Mouse (Mus musculus) intestine, embryonic 14.5 days (tissue): ENCODE data around the gene Prmt3. TPM values are rescaled to one million over a fixed set of nuclear protein-coding genes. Genes with fewer than 3 reads are reported as not detected.

Experiments used
- polyA plus RNA-seq: library from polyadenylated mRNA; unstranded; fragments of >200 nt; fragmentation: Nextera tagmentation; extraction: Ambion mirVana; gene quantifications from 2 replicates; pipeline ENCODE4 v1.2.1, GENCODE M21; 2014

Gene Prmt3
- polyA plus RNA-seq, 1 experiment from 2014 or later = 58.3 TPM

Other genes with a start within 250 kb of the Prmt3 start
- not detected in 2 replicates for gene Dbx1, start 141.5 kb upstream of the Prmt3 start, polyA plus RNA-seq
- gene Htatip2, start 19.2 kb upstream of the Prmt3 start, polyA plus RNA-seq = 13.1 and 14.0 TPM in 2 replicates
- gene Slc6a5, start 131.8 kb downstream of the Prmt3 start, polyA plus RNA-seq = not detected in 2 replicates
- 3.3 and 4.4 TPM in 2 replicates for gene Nell1, start 196.5 kb downstream of the Prmt3 start, polyA plus RNA-seq